Mouse (Mus musculus) frontal cortex, postnatal 25 days (tissue): Measurements from ENCODE around the gene Klrb1a.
"Not testable (repeated sequence)": the region's sequence is repeated elsewhere in the genome, so short reads cannot be mapped to it uniquely, and the experiment has no call there.

Experiments
- DNase-seq, 2 experiments: peaks; one replicate each; pipeline ENCODE4 v3.0.0; 2022; ENCODE audit warnings: low spot score in 2 of 2

The Klrb1a gene

GRCm38 (mm10) chr6:128623433-128623832, at the start of gene Klrb1a:
Gene Klrb1a (minus strand): TSS chr6:128623533.
- not testable (repeated sequence) for DNase-seq

GRCm38 (mm10) chr6:128669936-128670335, 46.6 kb upstream of the Klrb1a start:
- no peak for DNase-seq

GRCm38 (mm10) chr6:128662206-128662605, 38.9 kb upstream of the Klrb1a start, which contains the start of gene Clec2h:
Gene Clec2h (plus strand): TSS chr6:128662385.
- DNase-seq: no peak

- no peak for DNase-seq
These were observed 37.9 kb upstream of the Klrb1a start for GRCm38 (mm10) chr6:128661249-128661648.

GRCm38 (mm10) chr6:128652938-128653337, 29.6 kb upstream of the Klrb1a start:
- DNase-seq: no peak

- not testable (repeated sequence) for DNase-seq
These were observed 27.5 kb upstream of the Klrb1a start for GRCm38 (mm10) chr6:128650827-128651226.

- DNase-seq: no peak
These were observed 26.9 kb upstream of the Klrb1a start for GRCm38 (mm10) chr6:128650187-128650586.

GRCm38 (mm10) chr6:128649681-128650080, 26.3 kb upstream of the Klrb1a start:
- DNase-seq: no peak

GRCm38 (mm10) chr6:128645708-128646107, 22.4 kb upstream of the Klrb1a start:
- not testable (repeated sequence) for DNase-seq

GRCm38 (mm10) chr6:128644694-128645093, 21.4 kb upstream of the Klrb1a start:
- DNase-seq: not testable (repeated sequence)

- DNase-seq: no peak
These were observed 20.7 kb upstream of the Klrb1a start for GRCm38 (mm10) chr6:128643999-128644398.

GRCm38 (mm10) chr6:128641116-128641716, 17.9 kb upstream of the Klrb1a start:
- DNase-seq: no peak

GRCm38 (mm10) chr6:128640673-128641072, 17.3 kb upstream of the Klrb1a start:
- no peak for DNase-seq

- not testable (repeated sequence) for DNase-seq
These were observed 7.9 kb upstream of the Klrb1a start for GRCm38 (mm10) chr6:128630912-128631905.

- peak; percentile 25 to 35 for DNase-seq
These were observed 6.7 kb upstream of the Klrb1a start for GRCm38 (mm10) chr6:128629771-128630739.

GRCm38 (mm10) chr6:128625246-128625645, 1.9 kb upstream of the Klrb1a start:
- not testable (repeated sequence) for DNase-seq

- no peak for DNase-seq
These were observed 1.1 kb upstream of the Klrb1a start for GRCm38 (mm10) chr6:128624425-128624824.

- DNase-seq: no peak
These were observed 600 bp downstream of the Klrb1a start for GRCm38 (mm10) chr6:128622733-128623132.

- no peak for DNase-seq
These were observed 17.0 kb downstream of the Klrb1a start for GRCm38 (mm10) chr6:128606350-128606749.

- DNase-seq: no peak
These were observed 18.8 kb downstream of the Klrb1a start for GRCm38 (mm10) chr6:128604512-128604911.

- DNase-seq: no peak
These were observed 20.7 kb downstream of the Klrb1a start for GRCm38 (mm10) chr6:128602463-128603201.
